Mouse (Mus musculus) midbrain, embryonic 14.5 days (tissue): Measurements from ENCODE around the gene Nat8f2. TPM values are rescaled to one million over a fixed set of nuclear protein-coding genes. Genes with fewer than 3 reads are reported as not detected.
"Not testable (repeated sequence)": the region's sequence is repeated elsewhere in the genome, so short reads cannot be mapped to it uniquely, and the experiment has no call there.

Experiments
- ATAC-seq: fragments of 200-750 bp; cut with Nextera tagmentation; 2 replicates; pipeline ENCODE4 v1.8.0; 2017; ENCODE audit warnings: moderate number of reproducible peaks, moderate library complexity; ENCODE audit not compliant: low FRiP score, low TSS enrichment
- DNase-seq: peaks from one replicate; pipeline ENCODE4 v3.0.0-alpha.2; 2015
- H3K27ac ChIP-seq: fragments of 300-500 bp; sonication (generic); replicated peaks from 2 replicates; pipeline ENCODE4 v1.5.1; 2014; ENCODE audit warnings: mild to moderate bottlenecking, low read depth, low read length, moderate library complexity
- H3K27me3 ChIP-seq: fragments of 300-500 bp; sonication (generic); 2 replicates; pipeline ENCODE4 v1.6.1; 2014; ENCODE audit warnings: low read length, control low read depth, mixed read lengths; ENCODE audit not compliant: control insufficient read depth, insufficient read depth
- H3K36me3 ChIP-seq: fragments of 300-500 bp; sonication (generic); 2 replicates; pipeline ENCODE4 v1.6.1; 2014; ENCODE audit warnings: low read length, control low read depth; ENCODE audit not compliant: control insufficient read depth, insufficient read depth
- H3K4me1 ChIP-seq: fragments of 300-500 bp; sonication (generic); 2 replicates; pipeline ENCODE4 v1.6.1; 2014; ENCODE audit warnings: mild to moderate bottlenecking, antibody characterized with exemption, low read length, control low read depth; ENCODE audit not compliant: control insufficient read depth, insufficient read depth
- H3K4me2 ChIP-seq: fragments of 300-500 bp; sonication (generic); 2 replicates; pipeline ENCODE4 v1.6.1; 2014; ENCODE audit warnings: mild to moderate bottlenecking, low read length, moderate library complexity
- H3K4me3 ChIP-seq: fragments of 300-500 bp; sonication (generic); replicated peaks from 2 replicates; pipeline ENCODE4 v1.5.1; 2014; ENCODE audit warnings: low read depth, low read length
- H3K9ac ChIP-seq: fragments of 300-500 bp; sonication (generic); replicated peaks from 2 replicates; pipeline ENCODE4 v1.6.1; 2014; ENCODE audit warnings: mild to moderate bottlenecking, low read length, moderate library complexity
- H3K9me3 ChIP-seq: fragments of 300-500 bp; sonication (generic); 2 replicates; pipeline ENCODE4 v1.6.1; 2016; ENCODE audit warnings: low read length, control low read depth, mixed read lengths; ENCODE audit not compliant: control insufficient read depth
- WGBS: fragments of 180-500 bp; shearing (Covaris S2); extraction: QIAGEN DNeasy Blood & Tissue Kit; methylation state at CpG from one replicate; pipeline ENCODE4 v1.1.7; 2014; 5-methylcytosine and 5-hydroxymethylcytosine counted together
- polyA plus RNA-seq: library from polyadenylated mRNA; unstranded; fragments of >200 nt; fragmentation: Nextera tagmentation; extraction: Ambion mirVana; gene quantifications from 2 replicates; pipeline ENCODE4 v1.2.1, GENCODE M21; 2014

The Nat8f2 gene
- polyA plus RNA-seq, 1 experiment from 2014 or later: not detected

DNA sequence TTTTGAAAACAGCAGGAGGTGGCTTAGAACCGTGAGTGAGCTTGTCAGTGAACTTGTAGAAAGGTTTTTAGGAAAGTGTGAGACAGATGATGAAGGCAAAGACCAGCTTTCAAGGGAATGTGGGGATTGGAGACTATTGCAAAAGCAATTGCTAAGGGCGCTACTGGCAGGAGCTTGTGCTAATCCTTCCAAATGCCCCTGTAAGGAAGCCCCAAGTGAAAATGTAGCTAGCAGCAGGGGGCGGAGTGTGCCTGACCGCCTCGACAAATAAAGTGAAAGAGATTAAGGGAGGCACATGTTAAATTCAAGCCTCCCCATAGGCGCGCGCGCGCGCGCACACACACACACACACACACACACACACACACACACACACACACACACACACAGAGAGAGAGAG lies 31.7 kb downstream of the Nat8f2 start:
- 10% methylated on average over 12 of the region's 12 CpGs for WGBS
- peak; percentile 63 for DNase-seq
- not testable (repeated sequence) for H3K27me3 ChIP-seq, H3K4me2 ChIP-seq, H3K4me1 ChIP-seq, H3K4me3 ChIP-seq, H3K27ac ChIP-seq, ATAC-seq, H3K9me3 ChIP-seq, H3K9ac ChIP-seq, H3K36me3 ChIP-seq

DNA sequence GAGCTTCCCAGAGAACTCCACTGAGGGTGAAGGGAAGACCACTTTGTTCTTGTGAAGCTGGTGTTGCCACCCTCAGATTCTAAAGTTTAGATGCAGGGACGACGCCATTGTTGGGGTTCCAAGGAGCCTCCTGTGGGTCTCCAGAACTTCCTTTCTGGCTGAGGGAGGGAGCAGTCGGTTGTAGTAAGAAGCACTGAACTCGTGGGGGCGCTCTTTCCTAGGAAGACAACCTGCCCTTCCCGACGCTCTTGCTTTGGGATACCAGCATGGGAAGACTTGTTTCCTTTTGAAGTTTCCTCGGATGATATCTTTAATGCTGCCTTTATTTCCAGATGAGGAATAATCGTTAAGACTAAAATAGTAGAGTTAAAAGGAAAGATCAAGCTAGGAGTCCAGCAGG lies 32.1 kb downstream of the Nat8f2 start:
- 18% methylated on average over 9 of the region's 9 CpGs for WGBS
- ATAC-seq, H3K9ac ChIP-seq, H3K4me3 ChIP-seq, H3K9me3 ChIP-seq, H3K4me1 ChIP-seq, H3K4me2 ChIP-seq, H3K36me3 ChIP-seq, H3K27me3 ChIP-seq, H3K27ac ChIP-seq: not testable (repeated sequence)
- DNase-seq: peak; percentile 28

DNA sequence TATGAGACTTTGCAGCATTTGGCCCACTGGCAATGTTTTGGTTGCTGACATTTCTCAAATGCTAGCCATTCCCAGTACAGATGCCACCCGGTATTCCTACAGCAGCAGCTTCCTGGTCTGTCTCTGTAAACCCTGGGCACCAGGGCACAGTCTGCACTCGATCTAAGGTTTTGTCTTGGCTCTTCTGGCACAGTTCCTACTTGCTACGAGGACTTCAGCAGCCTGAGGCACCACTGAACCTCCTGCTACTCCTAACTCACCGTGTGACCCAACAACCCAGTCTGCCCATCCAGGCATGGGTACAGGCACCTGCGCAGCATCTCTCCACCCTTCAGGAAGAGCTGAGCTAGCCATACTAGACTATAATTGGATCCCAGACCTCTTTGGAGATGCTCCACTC lies 32.9 kb downstream of the Nat8f2 start:
- H3K4me1 ChIP-seq, H3K9ac ChIP-seq, ATAC-seq, H3K4me3 ChIP-seq, H3K27ac ChIP-seq, H3K9me3 ChIP-seq, H3K36me3 ChIP-seq, DNase-seq, H3K27me3 ChIP-seq, H3K4me2 ChIP-seq: not testable (repeated sequence)
- 91% methylated on average over 5 of the region's 5 CpGs for WGBS

DNA sequence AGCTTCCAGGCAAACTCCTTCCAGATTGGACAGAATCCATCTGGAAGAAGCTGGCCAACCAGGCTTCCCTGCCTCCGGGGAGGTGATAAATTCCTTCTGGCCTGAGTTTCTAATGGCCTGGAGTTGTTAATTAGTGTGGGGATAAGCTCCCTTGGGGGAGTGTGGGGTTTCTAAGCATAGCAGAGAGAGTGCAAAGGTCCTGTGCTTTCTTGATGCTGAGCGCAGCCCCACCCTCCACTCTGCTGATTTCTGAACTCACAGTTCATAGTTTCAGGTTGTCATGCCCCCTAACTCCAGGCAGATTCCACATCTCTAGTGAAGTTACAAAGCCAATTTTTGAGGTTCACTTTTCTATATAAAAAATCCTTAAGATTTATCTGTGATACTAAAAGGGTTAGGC lies 33.9 kb downstream of the Nat8f2 start:
- not testable (repeated sequence) for H3K4me1 ChIP-seq, ATAC-seq, H3K27ac ChIP-seq, H3K9me3 ChIP-seq, H3K36me3 ChIP-seq, H3K4me2 ChIP-seq, DNase-seq, H3K9ac ChIP-seq, H3K4me3 ChIP-seq, H3K27me3 ChIP-seq
- WGBS: 93% methylated on average over 1 of the region's 2 CpGs

DNA sequence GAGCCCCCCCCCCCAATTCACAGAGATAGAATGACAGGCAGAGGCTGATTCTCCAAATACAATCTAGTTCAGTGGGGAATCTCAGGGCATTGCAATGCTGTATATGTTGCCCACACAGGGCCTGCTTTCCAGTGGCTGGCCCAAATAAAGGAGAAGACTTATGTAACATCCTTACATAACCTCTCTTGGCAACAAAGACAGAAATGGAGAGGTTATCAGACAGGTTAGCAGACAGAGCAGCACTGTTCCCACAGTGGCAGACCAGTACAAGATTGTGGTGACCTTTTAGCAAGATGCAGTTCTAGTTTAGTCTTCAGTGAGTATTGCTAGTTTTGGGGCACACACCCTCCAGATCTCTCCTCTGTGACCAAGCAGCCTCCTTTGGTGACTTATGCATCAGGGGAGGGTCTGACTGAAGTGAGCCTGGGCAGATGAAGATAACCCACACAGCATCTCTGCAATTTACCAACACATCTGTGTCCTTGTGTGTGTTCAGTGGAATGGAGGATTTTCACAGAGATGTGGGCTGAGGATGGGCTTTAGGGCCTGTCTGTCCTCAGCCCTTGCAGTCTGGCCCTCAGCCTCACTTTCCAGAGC lies 34.4 kb downstream of the Nat8f2 start:
- H3K27me3 ChIP-seq, H3K4me1 ChIP-seq, H3K9me3 ChIP-seq, H3K4me2 ChIP-seq, H3K9ac ChIP-seq, H3K36me3 ChIP-seq, DNase-seq, H3K4me3 ChIP-seq, ATAC-seq, H3K27ac ChIP-seq: not testable (repeated sequence)

DNA sequence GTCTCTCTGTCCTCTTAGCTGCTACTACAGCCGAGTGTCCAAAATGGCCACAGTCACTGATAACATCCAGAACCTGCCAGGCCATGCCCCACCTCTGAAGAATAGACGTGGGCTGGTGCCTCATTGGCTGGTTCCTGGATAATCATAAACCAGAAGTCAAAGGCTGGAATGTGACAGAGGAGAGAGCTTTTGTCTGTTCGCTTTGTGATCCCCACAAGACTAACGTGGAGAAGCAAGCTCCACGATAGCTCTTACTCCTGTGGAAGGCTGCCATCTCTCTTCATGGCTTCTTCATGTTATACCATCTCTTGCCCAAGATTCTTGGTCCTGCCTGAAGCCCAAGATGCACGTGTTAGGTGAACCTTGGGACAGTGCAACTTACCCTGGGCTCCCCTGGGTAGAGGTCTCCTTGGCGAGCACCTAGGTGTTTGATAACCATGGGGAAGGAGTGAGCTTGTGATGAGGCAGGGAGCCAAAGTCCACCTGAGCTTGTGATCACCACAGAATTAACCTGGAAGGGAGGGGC lies 37.1 kb downstream of the Nat8f2 start, which contains the start of gene Nat8:
Gene Nat8 (minus strand): TSS at position 287 of the 526 bp plus-strand sequence.
- Histone ChIP-seq H3K4me1 (no peaks in the 10 kb centered on the region), H3K9me3 (no peaks in the 10 kb centered on the region), H3K27ac (no peak within 1 kb of the TSS), H3K9ac (no peak within 1 kb of the TSS), H3K36me3 (no peaks in the 10 kb centered on the region), H3K27me3 (no peaks in the 10 kb centered on the region), H3K4me2 (no peak within 1 kb of the TSS), H3K4me3 (no peak within 1 kb of the TSS)
- 82% methylated on average over 7 of the region's 7 CpGs for WGBS
- DNase-seq: no peak
- ATAC-seq: no peak

DNA sequence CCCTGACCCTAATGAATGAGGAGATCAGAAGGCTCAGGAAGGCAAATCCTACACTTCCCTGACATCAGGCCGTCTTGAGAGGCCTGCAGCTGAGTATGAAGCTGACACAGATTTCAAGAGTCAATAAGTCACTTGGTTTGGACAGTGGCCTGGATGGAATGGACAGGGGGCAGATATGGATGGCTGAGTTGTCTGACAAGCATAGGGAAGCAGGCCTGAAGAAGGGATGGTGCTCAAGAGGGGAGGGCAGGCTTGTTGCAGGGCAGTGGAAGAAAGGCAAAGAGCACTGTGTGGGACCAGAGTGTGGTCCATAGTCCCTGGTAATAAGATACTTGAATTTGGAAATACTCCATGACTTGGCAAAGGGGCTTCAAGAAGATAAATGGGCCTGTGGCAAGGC lies 39.5 kb downstream of the Nat8f2 start:
- H3K4me2 ChIP-seq: no peak overlapping the region
- no peaks in the 10 kb centered on the region for H3K36me3 ChIP-seq
- no peaks in the 10 kb centered on the region for H3K9me3 ChIP-seq
- DNase-seq (no peak), ATAC-seq (no peak)
- no peak overlapping the region for H3K9ac ChIP-seq
- no peak overlapping the region for H3K27ac ChIP-seq
- H3K4me1 ChIP-seq: no peaks in the 10 kb centered on the region
- 59% methylated on average over 1 of the region's 1 CpGs for WGBS
- no peaks in the 10 kb centered on the region for H3K27me3 ChIP-seq
- H3K4me3 ChIP-seq: no peak overlapping the region

DNA sequence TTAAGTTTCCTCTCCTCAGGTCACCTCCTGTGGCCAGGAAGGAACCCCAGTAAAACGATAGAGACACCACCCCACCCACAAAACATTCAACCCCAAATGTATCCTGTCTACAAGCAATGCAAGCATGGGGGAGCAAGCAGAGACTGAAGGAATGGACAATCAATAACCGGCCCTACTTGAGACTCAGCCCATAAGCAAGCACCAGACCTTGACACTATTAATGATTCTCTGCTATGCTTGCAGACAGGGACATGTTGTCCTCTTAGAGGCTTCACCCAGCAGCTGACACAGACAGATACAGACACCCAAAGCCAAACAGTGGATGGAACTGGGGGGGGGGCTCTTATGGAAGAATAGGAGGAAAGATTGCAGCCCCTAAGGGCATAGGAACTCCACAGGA lies 43.1 kb downstream of the Nat8f2 start:
- no peaks in the 10 kb centered on the region for H3K27me3 ChIP-seq
- H3K27ac ChIP-seq: no peak overlapping the region
- H3K4me1 ChIP-seq: no peaks in the 10 kb centered on the region
- H3K9ac ChIP-seq: no peak overlapping the region
- 88% methylated on average over 2 of the region's 2 CpGs for WGBS
- ATAC-seq (no peak), DNase-seq (no peak)
- H3K4me2 ChIP-seq: no peak overlapping the region
- H3K36me3 ChIP-seq: no peaks in the 10 kb centered on the region
- H3K9me3 ChIP-seq: no peaks in the 10 kb centered on the region
- no peak overlapping the region for H3K4me3 ChIP-seq

DNA sequence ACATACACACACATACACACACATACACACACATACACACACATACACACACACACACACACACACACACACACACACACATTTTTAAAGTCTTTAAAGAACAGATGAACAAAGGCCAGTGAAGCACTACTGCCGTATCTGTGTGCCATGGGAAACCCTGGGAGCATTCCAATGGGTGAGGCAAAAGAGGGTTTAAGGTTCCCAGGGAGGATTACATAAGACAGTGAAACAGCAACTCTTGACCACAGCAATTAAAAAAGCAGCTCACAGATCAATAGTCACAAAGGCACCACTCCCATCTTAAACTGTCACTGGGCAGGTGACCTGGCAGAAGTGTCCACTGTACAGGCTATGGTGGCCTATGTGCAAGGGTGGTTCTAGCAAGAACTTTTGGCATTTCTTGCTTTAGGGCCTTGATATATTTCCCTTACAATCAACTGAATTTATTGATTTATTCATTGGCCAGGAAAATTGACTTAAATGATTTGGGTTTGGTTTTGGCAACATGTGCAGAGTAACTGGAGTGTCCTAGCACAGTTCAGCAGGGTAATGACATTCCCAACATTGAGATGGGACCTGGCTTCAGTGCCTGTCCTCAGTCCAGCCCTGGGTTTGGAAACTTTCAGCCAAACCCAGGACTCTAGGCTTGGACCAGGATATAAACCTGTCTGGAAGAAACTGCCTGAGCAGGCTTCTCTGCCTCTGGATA lies 45.4 kb downstream of the Nat8f2 start:
- Histone ChIP-seq H3K4me1 (no peaks in the 10 kb centered on the region), H3K4me3 (no peak overlapping the region), H3K9ac (no peak overlapping the region)

More for the DNA sequence above, 45.4 kb downstream of the Nat8f2 start:
- ATAC-seq: no peak
- Histone ChIP-seq H3K36me3 (no peaks in the 10 kb centered on the region), H3K9me3 (no peaks in the 10 kb centered on the region), H3K4me2 (no peak overlapping the region), H3K27me3 (no peaks in the 10 kb centered on the region), H3K27ac (no peak overlapping the region)
- WGBS: 87% methylated on average over 1 of the region's 1 CpGs
- DNase-seq: no peak
